Comparison of ENCODE assay signal across 12 mouse cellular contexts in genomic region chr8:56682564-56682963, GRCm38 (mm10).
DNase-seq lines count a peak whose midpoint lies in the region; ATAC-seq and TF ChIP-seq lines count a peak whose summit lies in the region.
"Had no signal": no experiment of that assay in that cellular context is flagged by ENCODE, and none has a peak within 500 bp of the region (broad histone marks: within the 10 kb centered on the region; RNA-seq: fewer than 3 reads in every experiment).

No protein-coding gene starts in this region.

- no peaks in the 10 kb centered on the region for H3K27me3 ChIP-seq in lung, embryonic 14.5 days (ENCODE audit: insufficient read depth, low read length)

- H3K9ac ChIP-seq in lung, embryonic 14.5 days = no peak overlapping the region

- H3K9me3 ChIP-seq in lung, embryonic 14.5 days (ENCODE audit: low read depth, low read length) = no peaks in the 10 kb centered on the region
- H3K9me3 ChIP-seq: heart, embryonic 10.5 days had no signal

- H3K4me1 ChIP-seq in lung, embryonic 14.5 days (ENCODE audit: insufficient read depth) = no peaks in the 10 kb centered on the region
- H3K4me1 ChIP-seq: heart, embryonic 10.5 days had no signal

- no peak overlapping the region for H3K27ac ChIP-seq in gastrocnemius, adult 2 months
- no peak overlapping the region for H3K27ac ChIP-seq in lung, embryonic 14.5 days (ENCODE audit: low read depth)
- H3K27ac ChIP-seq: heart, embryonic 10.5 days had no signal

- intact Hi-C loops in gastrocnemius, adult 2 months (cut with DNase I) = no loop called here
- intact Hi-C loops in gastrocnemius, postnatal 14 days (cut with DNase I; ENCODE audit: low total_unique reads) = no loop called here

- no peak for DNase-seq in gastrocnemius, adult 2 months
- DNase-seq in gastrocnemius, postnatal 14 days = no peak
- DNase-seq in lung, embryonic 14.5 days = peak; percentile 82
- no peak for DNase-seq in lung, postnatal 4 days
- DNase-seq in adipocyte (ENCODE audit: low spot score) = peak; percentile 24
- peak; percentile 38 for DNase-seq in retina, postnatal 1 day
- DNase-seq: cerebellum, postnatal 25 days; kidney, adult 11 months; lung, postnatal 14 days had no signal

- no peaks in the 10 kb centered on the region for H3K36me3 ChIP-seq in lung, embryonic 14.5 days (ENCODE audit: insufficient read depth)
- H3K36me3 ChIP-seq: heart, embryonic 10.5 days had no signal

- H3K4me3 ChIP-seq in gastrocnemius, adult 2 months = no peak overlapping the region
- no peak overlapping the region for H3K4me3 ChIP-seq in lung, embryonic 14.5 days (ENCODE audit: low read depth, low read length)
- H3K4me3 ChIP-seq: heart, embryonic 10.5 days had no signal

- WGBS in lung, embryonic 14.5 days = 13% methylated on average over 3 of the region's 3 CpGs

- peak; percentile 37; the same call in 1 of the 2 replicates for TF ChIP-seq CTCF in gastrocnemius, adult 2 months (IDR thresholded peaks at IDR 0.05)
- peak; percentile 65 for TF ChIP-seq CTCF in lung, embryonic 14.5 days (IDR thresholded peaks at IDR 0.05; ENCODE audit: low read depth)

- ATAC-seq in lung, embryonic 14.5 days (ENCODE audit: insufficient read depth) = no peak
- no peak for ATAC-seq in monocyte, adult 5-6 weeks (replicated peaks; ENCODE audit: insufficient number of reproducible peaks, low FRiP score, low TSS enrichment, poor library complexity, severe bottlenecking)
- no peak for ATAC-seq in activated CD4-positive, CD25-positive, alpha-beta regulatory T cell, adult 4 months

- no peak overlapping the region for H3K4me2 ChIP-seq in lung, embryonic 14.5 days

Comparison
In these comparisons a context has a peak if more than half of its experiments do, and no peak if none do; other contexts are left out.
1. DNase-seq: peak in lung, embryonic 14.5 days (single experiment), adipocyte (single experiment) and retina, postnatal 1 day (single experiment); none in gastrocnemius, adult 2 months (single experiment), gastrocnemius, postnatal 14 days (single experiment) and lung, postnatal 4 days (0 of 2).